Mouse (Mus musculus) hindbrain, embryonic 10.5 days (tissue): ENCODE data around the gene Synpo2l. TPM values are rescaled to one million over a fixed set of nuclear protein-coding genes. Genes with fewer than 3 reads are reported as not detected.
A peak's percentile ranks its signal among the peaks of the same experiment; 100 is the strongest.

Source experiments
- DNase-seq: peaks from one replicate; pipeline ENCODE4 v3.0.0-alpha.2; 2017; ENCODE audit warnings: low spot score
- H3K27ac ChIP-seq: fragments of 300-500 bp; sonication (generic); 2 replicates; pipeline ENCODE4 v1.5.1; 2016; ENCODE audit warnings: mild to moderate bottlenecking, moderate library complexity
- H3K27me3 ChIP-seq: fragments of 300-500 bp; sonication (generic); 2 replicates; pipeline ENCODE4 v1.6.1; 2016; ENCODE audit warnings: mild to moderate bottlenecking; ENCODE audit not compliant: poor library complexity, insufficient read depth, severe bottlenecking
- H3K36me3 ChIP-seq: fragments of 300-500 bp; sonication (generic); 2 replicates; pipeline ENCODE4 v1.6.1; 2016; ENCODE audit warnings: mild to moderate bottlenecking, moderate library complexity
- H3K4me1 ChIP-seq: fragments of 300-500 bp; sonication (generic); replicated peaks from 2 replicates; pipeline ENCODE4 v1.6.1; 2016; ENCODE audit warnings: mild to moderate bottlenecking
- H3K4me3 ChIP-seq: fragments of 300-500 bp; sonication (generic); 2 replicates; pipeline ENCODE4 v1.5.1; 2016; ENCODE audit warnings: mild to moderate bottlenecking, moderate library complexity
- H3K9me3 ChIP-seq: fragments of 300-500 bp; sonication (generic); 2 replicates; pipeline ENCODE4 v1.6.1; 2016; ENCODE audit warnings: mild to moderate bottlenecking, moderate library complexity
- WGBS: fragments of 180-500 bp; shearing (Covaris S2); methylation state at CpG from one replicate; pipeline ENCODE4 v1.1.7; 2016; 5-methylcytosine and 5-hydroxymethylcytosine counted together
- polyA plus RNA-seq: library from polyadenylated mRNA; unstranded; fragments of >200 nt; fragmentation: Nextera tagmentation; extraction: Ambion mirVana; gene quantifications from 2 replicates; pipeline ENCODE4 v1.2.1, GENCODE M21; 2016

Gene Synpo2l
- polyA plus RNA-seq, 1 experiment from 2014 or later = 0.46 TPM

DNA sequence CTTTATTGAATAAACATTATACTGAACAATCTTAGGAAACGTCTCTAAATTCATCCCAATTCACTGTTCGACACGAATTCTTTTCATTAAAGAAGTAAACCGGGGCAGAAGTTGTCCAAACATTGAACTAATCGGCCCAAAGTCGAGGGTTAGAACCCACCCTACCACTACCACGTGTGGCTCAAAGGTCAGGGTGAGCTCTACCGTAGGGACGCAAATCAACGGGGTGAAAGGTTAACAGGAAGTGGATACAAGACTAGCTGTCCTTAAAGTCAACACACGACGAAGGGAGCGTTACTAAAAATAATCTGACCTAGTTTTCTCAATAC lies 5.5 kb upstream of the Synpo2l start:
- H3K27ac ChIP-seq = peak overlapping the region; percentile 86
- H3K27me3 ChIP-seq = no peaks in the 10 kb centered on the region; the same call in 1 of the 2 replicates
- H3K4me1 ChIP-seq = peaks cover 19% of the 10 kb centered on the region
- no peaks in the 10 kb centered on the region for H3K9me3 ChIP-seq
- peaks cover 34% of the 10 kb centered on the region for H3K36me3 ChIP-seq
- peak overlapping the region; percentile 67 for H3K4me3 ChIP-seq
- DNase-seq = peak; percentile 43
- 11% methylated on average over 13 of the region's 13 CpGs for WGBS

DNA sequence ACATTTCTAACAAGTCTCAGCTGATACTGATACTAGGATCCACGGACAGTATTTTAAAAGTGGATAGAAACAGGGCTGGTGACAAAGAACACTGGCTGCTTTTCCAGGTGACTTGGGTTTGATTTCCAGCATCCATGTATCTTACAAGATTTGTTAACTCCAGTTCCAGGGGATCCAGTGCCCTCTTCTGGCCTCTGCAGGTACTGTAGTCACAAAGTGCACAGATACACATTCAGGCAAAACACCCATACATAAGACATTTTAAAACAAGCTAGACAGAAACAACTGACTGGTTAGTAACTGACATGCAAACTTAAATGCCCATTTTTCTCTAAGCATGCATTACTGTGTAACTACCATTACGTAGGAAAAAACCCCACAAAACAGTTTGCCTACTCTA lies 4.8 kb upstream of the Synpo2l start:
- Histone ChIP-seq H3K9me3 (no peaks in the 10 kb centered on the region), H3K4me1 (peaks cover 19% of the 10 kb centered on the region), H3K4me3 (peak overlapping the region; percentile 67), H3K27ac (no peak overlapping the region), H3K27me3 (peaks cover 3% of the 10 kb centered on the region; the same call in 1 of the 2 replicates), H3K36me3 (peaks cover 26% of the 10 kb centered on the region)
- WGBS = 95% methylated on average over 2 of the region's 2 CpGs
- DNase-seq = peak; percentile 39

DNA sequence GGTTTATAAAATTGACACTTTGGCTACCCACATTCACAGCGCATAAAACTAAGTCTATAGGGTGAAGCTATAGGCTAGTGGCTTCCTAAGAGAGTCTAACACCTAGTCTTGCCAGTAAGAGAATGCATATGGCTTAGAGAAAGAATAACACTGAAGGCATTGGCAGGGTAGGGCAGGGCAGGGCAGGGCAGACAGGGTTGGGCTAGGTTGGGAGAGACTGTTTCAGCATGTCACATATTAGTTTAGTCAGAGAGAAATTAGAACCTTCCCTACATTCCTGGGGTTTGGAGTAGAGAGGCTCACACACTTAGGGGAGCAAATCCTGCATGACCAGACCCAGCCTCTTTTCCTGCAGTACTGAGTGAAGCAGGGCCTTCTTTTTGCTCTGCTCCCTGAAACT lies 685 bp downstream of the Synpo2l start:
- Histone ChIP-seq H3K27ac (no peak overlapping the region), H3K36me3 (no peaks in the 10 kb centered on the region), H3K9me3 (no peaks in the 10 kb centered on the region), H3K4me3 (no peak overlapping the region), H3K27me3 (peaks cover 38% of the 10 kb centered on the region), H3K4me1 (peaks cover 7% of the 10 kb centered on the region; the same call in 1 of the 2 replicates)
- 72% methylated on average over 1 of the region's 1 CpGs for WGBS
- DNase-seq = no peak

DNA sequence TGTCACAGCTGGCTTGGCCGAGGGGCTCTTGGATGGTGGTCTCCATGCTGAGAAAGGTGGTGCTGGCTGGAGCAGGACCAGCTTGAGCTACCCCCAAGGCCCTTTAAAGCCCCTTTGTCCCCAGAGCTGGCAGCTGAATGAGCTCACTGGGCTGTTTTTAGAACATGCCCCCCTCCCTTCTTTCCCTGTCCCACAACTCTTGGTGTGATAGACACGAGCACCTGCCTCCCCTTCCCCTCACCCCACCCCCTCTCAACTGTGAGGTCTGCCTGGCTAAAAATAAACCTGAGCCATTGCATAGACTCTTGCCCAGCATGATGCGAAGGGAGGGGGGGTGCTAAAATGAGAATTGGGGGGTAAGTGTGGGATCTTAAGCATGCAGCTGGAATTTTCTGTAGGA lies 3.7 kb downstream of the Synpo2l start:
- no peak for DNase-seq
- peaks cover 29% of the 10 kb centered on the region for H3K4me1 ChIP-seq
- H3K36me3 ChIP-seq = no peaks in the 10 kb centered on the region
- H3K27me3 ChIP-seq = peaks cover 48% of the 10 kb centered on the region
- no peaks in the 10 kb centered on the region for H3K9me3 ChIP-seq
- no peak overlapping the region for H3K4me3 ChIP-seq
- no peak overlapping the region for H3K27ac ChIP-seq
- 65% methylated on average over 3 of the region's 3 CpGs for WGBS

DNA sequence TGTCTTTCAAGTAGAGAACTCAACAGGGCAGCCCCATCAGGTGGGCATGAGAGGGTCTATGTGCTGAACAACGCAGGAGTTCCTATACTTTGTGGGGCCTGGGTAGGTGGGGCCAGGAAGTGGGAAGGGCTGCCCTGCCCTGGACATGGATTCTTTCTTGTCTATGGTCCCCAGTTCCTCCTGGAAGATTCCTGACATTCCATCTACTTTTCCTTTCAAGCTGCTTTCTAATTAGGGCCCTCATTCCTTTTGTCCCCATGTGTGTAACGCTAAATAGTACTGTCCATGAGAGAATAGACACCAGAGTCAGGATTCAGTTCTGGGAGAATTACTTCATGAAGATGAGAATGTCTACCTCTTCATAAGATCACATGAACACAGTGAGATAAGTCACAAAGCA lies 4.6 kb downstream of the Synpo2l start:
- Histone ChIP-seq H3K36me3 (no peaks in the 10 kb centered on the region), H3K27me3 (peaks cover 48% of the 10 kb centered on the region), H3K27ac (no peak overlapping the region), H3K4me1 (peaks cover 29% of the 10 kb centered on the region), H3K4me3 (no peak overlapping the region), H3K9me3 (no peaks in the 10 kb centered on the region)
- 62% methylated on average over 2 of the region's 2 CpGs for WGBS
- no peak for DNase-seq

DNA sequence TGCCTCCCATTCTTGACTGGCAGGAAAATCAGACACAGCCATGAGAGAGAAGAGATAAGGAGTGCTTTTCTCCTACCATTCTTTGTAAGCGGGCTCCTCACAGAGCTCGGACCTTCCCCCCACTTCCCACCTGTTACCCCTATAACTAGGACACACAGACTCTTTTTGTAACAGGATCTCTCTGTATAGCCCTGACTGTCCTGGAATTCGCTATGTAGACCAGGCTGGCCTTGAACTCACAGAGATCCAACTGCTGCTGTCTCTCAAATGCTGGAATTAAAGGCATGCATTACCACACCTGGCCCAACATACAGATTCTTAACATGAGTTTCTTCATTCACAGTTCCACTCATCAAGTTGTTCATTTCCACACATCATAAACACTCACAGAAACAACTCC lies 5.4 kb downstream of the Synpo2l start:
- H3K4me1 ChIP-seq = peaks cover 29% of the 10 kb centered on the region
- DNase-seq = no peak
- WGBS = 77% methylated on average over 3 of the region's 3 CpGs
- H3K27ac ChIP-seq = no peak overlapping the region
- H3K36me3 ChIP-seq = no peaks in the 10 kb centered on the region
- H3K4me3 ChIP-seq = no peak overlapping the region
- H3K9me3 ChIP-seq = no peaks in the 10 kb centered on the region
- peaks cover 44% of the 10 kb centered on the region for H3K27me3 ChIP-seq

DNA sequence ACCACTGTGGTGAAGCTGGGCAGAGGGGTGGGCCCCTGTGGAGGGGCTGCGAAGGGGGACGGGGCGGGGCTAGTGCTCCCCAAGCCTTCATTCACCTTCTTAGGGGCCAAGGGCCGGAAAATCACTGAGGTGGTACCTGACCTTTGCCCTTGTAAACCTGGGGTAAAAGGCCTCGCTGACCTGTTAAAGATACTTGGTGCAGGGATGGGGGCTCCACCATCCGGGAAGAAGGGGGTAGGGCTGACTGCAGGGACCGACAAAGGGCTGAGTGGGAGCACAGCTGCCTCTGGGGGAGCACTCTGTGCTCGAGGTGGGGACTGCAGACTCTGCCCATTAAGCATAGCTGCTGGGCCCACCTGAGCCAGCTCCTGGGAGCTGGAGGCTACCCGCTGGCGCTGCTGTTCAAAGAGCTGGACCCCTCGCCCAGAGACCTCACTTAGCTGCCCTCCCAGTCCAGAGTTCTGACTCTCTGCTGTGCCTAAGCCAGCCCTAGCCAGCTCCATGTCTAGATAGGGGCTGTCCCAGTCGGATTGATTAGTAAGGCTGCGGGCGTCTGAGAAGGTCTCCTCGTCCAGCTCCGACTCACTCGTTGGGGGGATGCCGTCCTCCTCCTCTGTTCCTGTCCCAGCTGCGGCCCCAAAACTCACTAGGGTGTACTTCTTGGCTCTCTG lies 6.4 kb downstream of the Synpo2l start:
- peaks cover 40% of the 10 kb centered on the region for H3K27me3 ChIP-seq
- H3K4me1 ChIP-seq = peaks cover 29% of the 10 kb centered on the region
- H3K4me3 ChIP-seq = peak overlapping the region; percentile 76
- H3K27ac ChIP-seq = peak overlapping the region; percentile 89
- no peaks in the 10 kb centered on the region for H3K9me3 ChIP-seq
- H3K36me3 ChIP-seq = no peaks in the 10 kb centered on the region
- 8% methylated on average over 19 of the region's 19 CpGs for WGBS
- peak; percentile 45 for DNase-seq

DNA sequence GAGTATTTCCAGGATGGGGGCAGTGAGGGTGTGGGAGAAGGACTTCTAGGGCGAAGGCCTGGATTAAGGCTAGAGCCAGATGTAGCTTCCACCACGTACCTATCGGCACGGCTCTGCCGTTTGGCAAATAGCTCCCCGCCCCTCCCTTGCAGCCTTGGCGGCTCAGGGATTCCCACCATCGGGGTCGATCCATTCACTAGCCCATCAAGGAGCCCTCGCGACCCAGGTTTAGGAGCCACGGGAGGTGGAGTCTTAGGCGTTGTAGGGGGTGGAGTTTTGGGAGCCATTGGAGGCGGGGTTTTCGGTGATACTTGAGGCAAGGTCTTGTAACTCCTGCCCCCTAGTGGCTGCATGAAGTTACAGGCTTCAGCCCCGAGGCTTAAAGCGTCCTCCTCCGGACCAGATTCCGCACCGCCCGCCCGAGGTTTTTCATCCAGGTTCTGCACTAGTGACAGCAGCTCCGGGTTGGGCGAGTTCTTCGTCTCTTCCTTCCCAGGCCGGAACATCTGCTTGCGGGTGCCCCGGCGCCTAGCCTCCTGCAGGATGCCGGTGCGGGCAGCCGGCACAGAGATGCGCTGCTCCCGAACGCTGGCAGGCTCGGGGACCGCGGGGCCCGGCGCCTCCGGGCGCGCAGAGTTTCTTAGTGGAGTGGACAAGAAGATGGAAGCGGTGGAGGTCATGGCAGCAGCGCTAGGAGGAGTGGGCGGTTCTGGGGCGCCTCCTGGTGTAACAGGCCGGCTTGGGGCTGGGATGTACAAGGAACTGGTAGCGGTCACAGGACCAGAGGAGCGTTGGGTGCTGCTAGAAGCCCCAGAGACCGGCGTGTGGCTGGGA lies 7.1 kb downstream of the Synpo2l start:
- 2% methylated on average over 52 of the region's 52 CpGs for WGBS
- peak overlapping the region; percentile 89 for H3K27ac ChIP-seq
- peak; percentile 92 for DNase-seq
- peaks cover 34% of the 10 kb centered on the region for H3K4me1 ChIP-seq
- H3K36me3 ChIP-seq = no peaks in the 10 kb centered on the region
- H3K9me3 ChIP-seq = no peaks in the 10 kb centered on the region
- peak overlapping the region; percentile 76 for H3K4me3 ChIP-seq
- peaks cover 34% of the 10 kb centered on the region for H3K27me3 ChIP-seq

DNA sequence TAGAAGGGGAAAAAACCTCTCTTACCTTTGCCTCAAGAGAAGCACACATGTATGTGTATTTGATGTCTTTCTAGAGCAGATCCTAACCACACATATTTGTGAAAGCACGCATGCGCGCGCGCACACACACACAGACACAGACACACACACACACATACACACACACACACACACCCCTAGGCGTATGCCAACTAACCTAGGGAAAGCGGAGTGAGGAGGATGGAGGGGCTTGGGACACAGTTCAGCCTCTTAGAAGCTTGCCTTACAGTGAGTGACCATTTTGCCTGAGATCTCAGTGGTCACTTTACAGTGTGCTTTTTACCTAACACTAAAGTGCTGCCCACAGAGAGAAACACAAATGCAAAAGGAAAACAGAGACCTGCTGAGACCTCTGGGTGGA lies 8.5 kb downstream of the Synpo2l start:
- no peaks in the 10 kb centered on the region for H3K9me3 ChIP-seq
- WGBS = 98% methylated on average over 7 of the region's 7 CpGs
- H3K27me3 ChIP-seq = peaks cover 29% of the 10 kb centered on the region
- no peak for DNase-seq
- no peak overlapping the region for H3K4me3 ChIP-seq
- H3K4me1 ChIP-seq = peaks cover 38% of the 10 kb centered on the region
- no peaks in the 10 kb centered on the region for H3K36me3 ChIP-seq
- no peak overlapping the region for H3K27ac ChIP-seq

DNA sequence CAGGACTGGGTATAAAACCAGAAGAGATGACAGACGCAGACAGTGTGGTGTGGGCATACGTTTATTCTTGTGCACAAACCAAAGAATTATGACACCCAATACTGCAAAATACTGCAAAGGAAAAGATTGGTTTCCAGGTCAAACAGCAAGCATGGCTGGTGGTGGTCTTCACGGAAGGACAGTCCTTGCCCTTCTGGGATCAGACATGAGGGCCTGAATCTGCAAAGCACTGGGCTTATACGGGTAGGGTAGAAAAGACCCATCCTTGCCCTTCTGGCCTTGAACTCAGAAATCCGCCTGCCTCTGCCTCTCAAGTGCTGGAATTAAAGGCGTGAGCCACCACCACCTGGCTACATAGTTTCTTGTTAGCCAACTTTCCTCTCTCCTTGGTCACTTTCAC lies 9.3 kb downstream of the Synpo2l start:
- DNase-seq = no peak
- no peak overlapping the region for H3K27ac ChIP-seq
- H3K9me3 ChIP-seq = no peaks in the 10 kb centered on the region
- H3K27me3 ChIP-seq = peaks cover 25% of the 10 kb centered on the region
- 84% methylated on average over 6 of the region's 6 CpGs for WGBS
- no peak overlapping the region for H3K4me3 ChIP-seq
- H3K4me1 ChIP-seq = peaks cover 32% of the 10 kb centered on the region
- no peaks in the 10 kb centered on the region for H3K36me3 ChIP-seq

DNA sequence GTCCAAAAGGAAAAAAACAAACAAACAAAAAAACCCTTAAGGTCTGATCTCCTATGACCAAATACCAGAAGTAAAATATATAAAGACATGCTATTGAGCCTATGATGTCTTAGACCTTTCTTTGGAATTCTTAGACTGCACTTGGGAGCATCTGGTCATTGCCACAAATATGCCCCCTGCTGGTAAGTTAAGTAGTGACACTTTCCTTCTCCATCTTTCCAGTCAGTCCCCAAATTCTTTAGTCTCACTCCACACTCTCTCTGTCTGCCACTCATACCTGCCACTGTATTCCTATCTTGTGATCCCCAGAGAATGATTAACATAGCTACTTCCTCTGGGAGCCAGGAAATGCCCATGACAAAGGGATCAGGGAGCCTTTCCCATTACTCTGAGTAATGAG lies 9.8 kb downstream of the Synpo2l start:
- H3K27me3 ChIP-seq = peaks cover 19% of the 10 kb centered on the region
- peaks cover 32% of the 10 kb centered on the region for H3K4me1 ChIP-seq
- DNase-seq = no peak
- H3K27ac ChIP-seq = no peak overlapping the region
- no peaks in the 10 kb centered on the region for H3K9me3 ChIP-seq
- H3K4me3 ChIP-seq = no peak overlapping the region
- no peaks in the 10 kb centered on the region for H3K36me3 ChIP-seq

DNA sequence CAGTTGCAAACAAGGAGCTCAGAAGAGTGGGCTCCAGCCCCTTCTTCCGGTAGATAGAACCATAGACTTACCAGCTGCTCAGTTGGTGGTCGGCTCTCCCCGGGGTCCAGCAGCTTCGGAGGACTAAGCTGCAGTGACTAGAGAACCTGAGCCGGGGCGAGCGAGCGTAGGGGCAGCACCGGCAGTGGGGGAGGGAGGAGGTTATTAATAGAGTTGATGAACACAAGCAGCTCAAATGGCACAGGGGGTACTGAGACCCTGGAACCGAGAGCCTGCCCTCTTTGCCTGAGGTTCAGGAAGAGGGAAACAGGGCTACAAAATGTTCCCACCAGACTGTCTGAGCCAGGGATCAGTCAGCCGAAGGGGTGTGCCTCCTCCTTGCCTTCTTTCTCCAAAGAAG lies 11.8 kb downstream of the Synpo2l start, which contains the start of gene Myoz1:
Gene Myoz1, minus strand, starts transcription at position 180 of the 400 bp plus-strand sequence.
- H3K4me3 ChIP-seq = no peak within 1 kb of the TSS
- H3K27me3 ChIP-seq = no peaks in the 10 kb centered on the region
- no peak within 1 kb of the TSS for H3K27ac ChIP-seq
- 44% methylated on average over 11 of the region's 11 CpGs for WGBS
- no peak for DNase-seq
- no peaks in the 10 kb centered on the region for H3K9me3 ChIP-seq
- H3K36me3 ChIP-seq = no peaks in the 10 kb centered on the region
- H3K4me1 ChIP-seq = peaks cover 20% of the 10 kb centered on the region

DNA sequence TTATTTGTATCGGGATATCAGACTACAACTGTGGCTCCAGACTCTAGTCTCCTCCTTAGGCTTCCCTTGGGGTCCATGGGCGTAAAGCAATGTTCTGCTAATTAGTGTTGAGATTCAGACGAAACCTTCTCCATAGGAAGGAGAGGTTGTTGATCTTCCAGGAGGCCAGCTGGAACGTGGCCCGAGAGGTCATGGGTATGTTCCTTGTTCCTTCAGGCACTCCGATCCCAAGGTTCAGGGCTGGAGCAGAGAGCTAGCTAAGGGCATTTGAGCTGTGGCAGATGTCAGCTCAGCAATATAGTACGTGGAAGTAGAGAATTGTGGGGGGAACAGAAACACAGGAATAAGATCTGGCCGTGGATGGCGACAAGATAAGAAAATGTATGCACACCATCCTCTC lies 12.4 kb downstream of the Synpo2l start:
- Histone ChIP-seq H3K36me3 (no peaks in the 10 kb centered on the region), H3K4me1 (peaks cover 16% of the 10 kb centered on the region), H3K4me3 (no peak overlapping the region), H3K27ac (no peak overlapping the region), H3K27me3 (no peaks in the 10 kb centered on the region), H3K9me3 (no peaks in the 10 kb centered on the region)
- no peak for DNase-seq
- 72% methylated on average over 9 of the region's 9 CpGs for WGBS
